Mouse (Mus musculus) lung, embryonic 16.5 days (tissue): ENCODE results near the gene Cct8l1. TPM values are rescaled to one million over a fixed set of nuclear protein-coding genes. Genes with fewer than 3 reads are reported as not detected.

ENCODE experiments used
- ATAC-seq: fragments of 200-750 bp; cut with Nextera tagmentation; 2 replicates; pipeline ENCODE4 v1.8.0; 2017; ENCODE audit warnings: low read depth, mild to moderate bottlenecking, moderate library complexity
- H3K27ac ChIP-seq: fragments of 300-500 bp; sonication (generic); 2 replicates; pipeline ENCODE4 v1.5.1; 2014; ENCODE audit warnings: mild to moderate bottlenecking, control low read depth, low read length
- H3K27me3 ChIP-seq: fragments of 300-500 bp; sonication (generic); 2 replicates; pipeline ENCODE4 v1.6.1; 2014; ENCODE audit warnings: low read depth, low read length, mixed read lengths; ENCODE audit not compliant: control insufficient read depth, insufficient read depth
- H3K36me3 ChIP-seq: fragments of 300-500 bp; sonication (generic); 2 replicates; pipeline ENCODE4 v1.6.1; 2014; ENCODE audit warnings: low read length; ENCODE audit not compliant: control insufficient read depth, insufficient read depth
- H3K4me1 ChIP-seq: fragments of 300-500 bp; sonication (generic); replicated peaks from 2 replicates; pipeline ENCODE4 v1.6.1; 2014; ENCODE audit warnings: low read length, mixed read lengths; ENCODE audit not compliant: control insufficient read depth, insufficient read depth
- H3K4me2 ChIP-seq: fragments of 300-500 bp; sonication (generic); 2 replicates; pipeline ENCODE4 v1.6.1; 2014; ENCODE audit warnings: low read depth, low read length, control low read depth
- H3K4me3 ChIP-seq: fragments of 300-500 bp; sonication (generic); 2 replicates; pipeline ENCODE4 v1.5.1; 2014; ENCODE audit warnings: mild to moderate bottlenecking, low read length, control low read depth
- H3K9ac ChIP-seq: fragments of 300-500 bp; sonication (generic); 2 replicates; pipeline ENCODE4 v1.6.1; 2014; ENCODE audit warnings: low read length, control low read depth
- H3K9me3 ChIP-seq: fragments of 300-500 bp; sonication (generic); 2 replicates; pipeline ENCODE4 v1.6.1; 2016; ENCODE audit warnings: low read length; ENCODE audit not compliant: control insufficient read depth
- WGBS: fragments of 180-500 bp; shearing (Covaris S2); extraction: QIAGEN DNeasy Blood & Tissue Kit; methylation state at CpG from one replicate; pipeline ENCODE4 v1.1.7; 2014; 5-methylcytosine and 5-hydroxymethylcytosine counted together
- polyA plus RNA-seq: library from polyadenylated mRNA; unstranded; fragments of >200 nt; fragmentation: Nextera tagmentation; extraction: Ambion mirVana; gene quantifications from 2 replicates; pipeline ENCODE4 v1.2.1, GENCODE M21; 2015

The Cct8l1 gene
- polyA plus RNA-seq, 1 experiment from 2014 or later = not detected

DNA sequence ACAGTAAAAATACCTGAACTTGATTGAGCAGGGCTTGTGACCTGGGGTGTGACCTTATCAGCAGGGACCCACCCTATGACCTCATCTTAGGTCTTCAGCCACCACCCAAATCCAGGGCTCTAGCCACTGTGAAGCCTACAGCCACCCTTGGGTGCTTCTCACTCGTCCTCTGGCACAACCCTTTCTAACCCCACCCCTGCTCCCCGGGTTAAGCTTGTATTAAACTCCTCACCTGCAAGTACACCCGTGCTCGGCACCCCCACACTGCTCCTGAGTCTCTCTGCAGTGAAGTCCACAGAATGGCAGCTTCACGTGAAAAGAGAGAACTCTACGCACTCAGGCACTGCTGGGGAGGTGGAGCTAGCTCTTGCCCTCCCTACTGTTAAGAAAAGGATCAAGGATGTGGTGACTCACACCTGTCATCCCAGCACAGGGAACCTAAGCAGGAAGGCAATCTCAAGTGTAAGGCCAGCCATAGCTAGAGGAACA is 21.1 kb downstream of the Cct8l1 start:
- Histone ChIP-seq H3K27ac (no peak overlapping the region), H3K36me3 (no peaks in the 10 kb centered on the region), H3K4me3 (no peak overlapping the region), H3K4me2 (no peak overlapping the region), H3K4me1 (no peaks in the 10 kb centered on the region), H3K9me3 (no peaks in the 10 kb centered on the region), H3K27me3 (no peaks in the 10 kb centered on the region), H3K9ac (no peak overlapping the region)
- 29% methylated on average over 6 of the region's 6 CpGs for WGBS
- no peak for ATAC-seq

DNA sequence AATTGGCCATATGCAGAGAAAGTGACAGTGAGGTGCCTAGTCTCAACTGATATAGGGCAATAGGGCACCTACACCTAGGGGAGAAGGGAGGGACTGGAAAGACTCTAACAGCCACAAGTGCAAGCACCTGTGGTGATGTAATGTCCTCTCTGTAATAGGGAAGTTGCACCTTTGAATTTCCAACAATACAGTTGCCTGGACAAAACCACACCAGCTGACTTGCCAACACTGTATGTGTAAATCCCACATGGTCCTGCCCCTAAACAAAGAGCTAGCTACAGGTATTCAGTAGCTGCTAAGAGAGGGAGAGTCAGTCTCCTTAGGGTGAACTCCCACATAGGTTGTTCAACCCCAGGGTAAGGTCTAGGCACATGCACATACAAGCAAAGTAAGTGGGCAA is 24.5 kb downstream of the Cct8l1 start:
- Histone ChIP-seq H3K9ac (no peak overlapping the region), H3K27ac (no peak overlapping the region), H3K4me2 (no peak overlapping the region), H3K4me1 (no peaks in the 10 kb centered on the region), H3K4me3 (no peak overlapping the region), H3K27me3 (no peaks in the 10 kb centered on the region), H3K9me3 (no peaks in the 10 kb centered on the region), H3K36me3 (no peaks in the 10 kb centered on the region)
- no peak for ATAC-seq

GRCm38 (mm10) chr5:25540921-25541320 is 25.1 kb downstream of the Cct8l1 start:
- Histone ChIP-seq H3K27ac (no peak overlapping the region), H3K9ac (no peak overlapping the region), H3K4me2 (no peak overlapping the region), H3K4me1 (no peaks in the 10 kb centered on the region), H3K36me3 (no peaks in the 10 kb centered on the region), H3K9me3 (no peaks in the 10 kb centered on the region), H3K4me3 (no peak overlapping the region), H3K27me3 (no peaks in the 10 kb centered on the region)
- 66% methylated on average over 3 of the region's 3 CpGs for WGBS
- no peak for ATAC-seq

- ATAC-seq = no peak
- Histone ChIP-seq H3K27me3 (no peaks in the 10 kb centered on the region), H3K4me1 (no peaks in the 10 kb centered on the region), H3K36me3 (no peaks in the 10 kb centered on the region), H3K4me3 (no peak overlapping the region), H3K27ac (no peak overlapping the region), H3K9me3 (no peaks in the 10 kb centered on the region), H3K4me2 (no peak overlapping the region), H3K9ac (no peak overlapping the region)
- 58% methylated on average over 2 of the region's 2 CpGs for WGBS
Measured at GRCm38 (mm10) chr5:25541661-25542060, 25.8 kb downstream of the Cct8l1 start.

DNA sequence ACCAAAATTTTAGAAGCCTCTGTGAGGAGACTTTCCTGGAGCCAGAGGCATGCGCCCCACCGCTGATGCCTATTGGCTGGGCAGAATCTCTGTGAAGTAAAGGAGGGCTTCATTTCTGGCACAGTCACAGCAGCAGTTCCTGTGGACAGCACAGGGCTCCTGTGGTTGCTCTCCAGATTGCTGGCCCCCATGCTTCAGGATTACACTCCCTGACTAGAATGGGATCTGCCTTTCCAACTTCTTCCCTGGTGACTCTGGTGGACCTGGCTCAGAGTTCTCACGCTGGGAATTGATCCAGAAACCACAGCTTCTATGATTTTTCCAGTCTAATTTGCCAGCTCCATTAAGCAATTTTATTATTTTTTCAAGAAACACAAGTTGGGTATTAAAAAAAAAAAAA is 28.2 kb downstream of the Cct8l1 start:
- no peak overlapping the region for H3K9ac ChIP-seq
- no peak overlapping the region for H3K27ac ChIP-seq
- no peaks in the 10 kb centered on the region for H3K4me1 ChIP-seq
- H3K9me3 ChIP-seq = no peaks in the 10 kb centered on the region
- no peak for ATAC-seq
- H3K27me3 ChIP-seq = no peaks in the 10 kb centered on the region
- no peaks in the 10 kb centered on the region for H3K36me3 ChIP-seq
- no peak overlapping the region for H3K4me2 ChIP-seq
- 88% methylated on average over 3 of the region's 3 CpGs for WGBS
- no peak overlapping the region for H3K4me3 ChIP-seq

GRCm38 (mm10) chr5:25544566-25544965 is 28.7 kb downstream of the Cct8l1 start:
- H3K4me1 ChIP-seq = no peaks in the 10 kb centered on the region
- no peak overlapping the region for H3K27ac ChIP-seq
- no peak overlapping the region for H3K9ac ChIP-seq
- no peak overlapping the region for H3K4me3 ChIP-seq
- no peaks in the 10 kb centered on the region for H3K27me3 ChIP-seq
- no peak for ATAC-seq
- H3K36me3 ChIP-seq = no peaks in the 10 kb centered on the region
- 65% methylated on average over 5 of the region's 5 CpGs for WGBS
- no peak overlapping the region for H3K4me2 ChIP-seq
- no peaks in the 10 kb centered on the region for H3K9me3 ChIP-seq

- no peaks in the 10 kb centered on the region for H3K4me1 ChIP-seq
- H3K4me2 ChIP-seq = no peak overlapping the region
- no peaks in the 10 kb centered on the region for H3K27me3 ChIP-seq
- H3K4me3 ChIP-seq = no peak overlapping the region
- no peak overlapping the region for H3K9ac ChIP-seq
- no peaks in the 10 kb centered on the region for H3K9me3 ChIP-seq
- H3K36me3 ChIP-seq = no peaks in the 10 kb centered on the region
- H3K27ac ChIP-seq = no peak overlapping the region
- ATAC-seq = no peak
- WGBS = 100% methylated on average over 2 of the region's 2 CpGs
Measured at GRCm38 (mm10) chr5:25546912-25547311, 31.0 kb downstream of the Cct8l1 start.

GRCm38 (mm10) chr5:25550912-25551311 is 35.0 kb downstream of the Cct8l1 start:
- WGBS = 68% methylated on average over 1 of the region's 1 CpGs
- Histone ChIP-seq H3K27me3 (no peaks in the 10 kb centered on the region), H3K27ac (no peak overlapping the region), H3K36me3 (no peaks in the 10 kb centered on the region), H3K4me2 (no peak overlapping the region), H3K9ac (no peak overlapping the region), H3K9me3 (no peaks in the 10 kb centered on the region), H3K4me1 (no peaks in the 10 kb centered on the region), H3K4me3 (no peak overlapping the region)
- ATAC-seq = no peak

DNA sequence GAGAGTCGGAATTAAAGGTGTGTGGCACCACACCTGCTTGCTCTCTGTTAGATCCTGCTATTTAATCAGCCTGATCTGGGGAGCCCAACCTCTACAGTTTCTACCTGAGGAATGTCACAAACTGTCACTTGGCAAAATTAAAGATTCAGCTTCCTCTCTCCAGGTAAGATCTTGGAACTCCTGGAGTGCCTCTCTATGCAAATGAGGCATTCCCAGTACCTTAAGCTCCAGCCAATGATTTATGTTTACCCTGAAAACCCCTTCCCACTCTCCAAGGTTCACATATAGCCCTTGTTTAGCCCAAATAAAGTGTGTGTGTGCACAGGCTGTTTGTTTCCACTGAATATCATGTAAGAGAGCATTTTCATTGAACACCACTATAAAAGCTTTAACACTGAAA is 38.3 kb downstream of the Cct8l1 start:
- Histone ChIP-seq H3K27ac (no peak overlapping the region), H3K9me3 (no peaks in the 10 kb centered on the region), H3K4me3 (no peak overlapping the region), H3K27me3 (no peaks in the 10 kb centered on the region), H3K4me1 (no peaks in the 10 kb centered on the region), H3K9ac (no peak overlapping the region), H3K36me3 (no peaks in the 10 kb centered on the region), H3K4me2 (no peak overlapping the region)
- WGBS = 71% methylated on average over 1 of the region's 1 CpGs
- ATAC-seq = no peak

- H3K9me3 ChIP-seq = no peaks in the 10 kb centered on the region
- H3K4me3 ChIP-seq = no peak overlapping the region
- H3K36me3 ChIP-seq = no peaks in the 10 kb centered on the region
- H3K4me2 ChIP-seq = no peak overlapping the region
- no peaks in the 10 kb centered on the region for H3K4me1 ChIP-seq
- no peak overlapping the region for H3K27ac ChIP-seq
- no peak overlapping the region for H3K9ac ChIP-seq
- 38% methylated on average over 1 of the region's 1 CpGs for WGBS
- ATAC-seq = no peak
- H3K27me3 ChIP-seq = no peaks in the 10 kb centered on the region
Measured at GRCm38 (mm10) chr5:25554689-25555088, 38.8 kb downstream of the Cct8l1 start.
